Mouse (Mus musculus) inflammation-experienced regulatory T-cells, adult 6 months (primary cell): ENCODE data around the gene Ggact. TPM values are rescaled to one million over a fixed set of nuclear protein-coding genes. Genes with fewer than 3 reads are reported as not detected.

Experiments used
- ATAC-seq: one replicate; pipeline ENCODE4 v1.8.0; 2017
- polyA plus RNA-seq, 3 experiments: library from polyadenylated mRNA; unstranded; fragments of 100-300 nt; shearing (Covaris generic); gene quantifications; one replicate each; pipeline ENCODE4 v1.2.1; 2017

Gene Ggact
- polyA plus RNA-seq, 3 experiments from 2014 or later, result 16.8 to 36.1 (median 27.9) TPM

DNA sequence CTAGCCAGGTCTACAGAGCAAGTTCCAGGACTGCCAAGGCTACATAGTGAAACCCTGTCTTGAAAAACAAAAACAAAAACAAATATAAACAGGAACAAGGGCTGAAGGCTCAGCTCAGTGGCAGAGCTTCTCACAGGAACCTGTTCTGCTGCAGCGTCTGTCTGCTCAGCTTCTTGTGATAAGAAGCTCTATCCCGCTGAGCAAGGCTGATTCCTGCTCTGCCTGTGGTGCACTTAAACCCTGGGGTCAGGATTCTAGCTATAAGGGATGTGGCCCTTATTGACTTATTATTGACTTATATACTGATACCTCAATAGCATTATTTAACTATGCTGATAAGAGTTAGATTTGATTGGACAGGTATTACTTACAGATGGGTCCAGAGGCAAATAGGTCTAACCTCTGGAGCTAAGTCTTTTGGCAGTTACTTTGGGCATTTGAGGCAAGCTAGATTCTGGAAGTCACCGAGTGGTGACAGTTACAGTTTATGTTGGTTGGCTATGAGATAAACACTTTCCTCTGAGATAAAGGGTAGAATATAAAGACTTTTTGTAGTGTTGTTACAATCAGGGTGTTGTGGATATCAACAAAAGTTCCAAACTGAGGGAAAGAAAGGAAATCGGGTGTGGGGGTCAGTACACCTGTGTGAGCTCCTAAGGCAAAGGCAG is 48.0 kb downstream of the Ggact start:
- no peak for ATAC-seq

DNA sequence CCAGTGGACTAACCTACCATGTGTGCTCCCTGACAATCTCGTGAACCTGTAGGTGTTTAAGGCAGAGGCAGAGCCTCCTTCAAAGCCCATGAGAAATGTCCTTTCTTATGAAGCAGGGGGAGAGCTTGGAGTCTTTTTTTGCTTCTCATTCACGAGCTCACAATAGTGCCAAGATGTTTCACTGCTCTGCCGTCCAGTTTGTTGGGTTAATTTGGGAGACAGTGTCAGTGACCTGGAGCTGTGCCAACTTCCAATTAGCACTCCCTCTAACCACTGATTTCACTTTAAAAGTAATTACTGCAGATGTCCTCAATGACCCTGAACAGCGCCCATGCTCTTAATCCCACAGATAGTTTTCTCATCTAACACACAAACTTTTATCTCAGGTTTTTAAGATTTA is 50.9 kb downstream of the Ggact start:
- ATAC-seq, result no peak

DNA sequence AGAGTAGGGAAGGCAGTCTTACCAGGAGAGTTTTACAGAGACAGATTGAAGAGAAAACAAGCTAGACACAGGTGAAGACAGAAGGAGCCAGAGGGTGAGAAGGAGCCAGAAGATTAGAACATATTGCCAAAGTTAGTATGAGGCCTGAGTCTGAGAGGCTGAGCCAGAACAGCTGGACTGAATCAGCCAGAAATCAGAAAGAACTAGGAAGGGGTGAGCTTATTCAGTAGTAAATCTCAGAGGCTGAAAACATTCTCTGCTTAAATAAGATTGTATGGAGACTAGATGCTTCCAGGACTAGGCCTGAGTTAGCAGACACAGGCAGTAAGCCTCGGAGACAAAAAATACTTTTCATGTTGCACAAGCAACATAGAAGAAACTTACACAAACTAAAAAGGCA is 53.8 kb downstream of the Ggact start:
- ATAC-seq, result no peak

DNA sequence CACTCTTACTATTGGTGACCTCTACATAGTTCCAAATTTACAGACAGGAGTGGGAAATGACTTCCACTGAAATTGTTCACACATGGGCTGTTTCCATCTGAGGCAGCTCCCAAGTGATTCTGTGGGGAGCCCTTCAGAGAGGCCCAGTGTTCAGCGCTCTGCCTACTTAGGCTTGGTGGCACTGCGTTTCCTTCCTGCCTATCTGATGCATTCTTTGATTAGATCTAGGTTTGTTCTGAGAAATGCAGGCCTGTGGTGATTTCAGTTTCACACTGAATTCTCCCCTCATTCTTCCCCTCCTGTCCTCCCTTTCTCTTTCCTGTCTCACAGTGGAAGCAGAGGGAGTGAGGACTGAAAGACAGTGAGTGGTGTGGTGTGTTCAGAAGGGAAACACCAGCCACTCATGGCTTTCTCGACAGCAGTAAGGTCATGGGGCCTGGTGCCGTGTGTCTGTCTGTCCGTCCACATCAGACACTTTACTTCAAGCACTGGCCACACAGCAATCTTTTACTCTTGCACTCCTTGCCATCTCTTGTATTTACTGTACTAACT is 61.0 kb downstream of the Ggact start:
- ATAC-seq, result peak; percentile 89

DNA sequence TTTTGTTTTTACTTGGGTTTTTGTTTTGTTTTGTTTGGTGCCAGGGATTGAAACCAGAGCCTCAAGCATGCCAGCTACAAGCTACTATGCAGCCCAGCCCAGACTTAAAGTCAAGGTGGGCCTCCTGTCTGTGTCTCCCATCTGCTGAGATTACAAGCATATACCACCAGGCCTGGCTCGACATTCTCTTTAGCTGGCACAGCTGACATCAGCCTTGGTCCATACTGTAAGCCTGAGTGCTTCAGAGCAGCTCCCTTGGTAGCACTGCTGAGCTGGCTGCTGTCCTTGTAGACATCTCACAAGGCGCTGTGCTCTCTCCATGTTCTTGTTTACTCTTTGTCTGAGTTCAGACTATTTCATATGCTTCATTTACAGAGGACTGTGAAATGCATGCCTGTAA is 76.5 kb downstream of the Ggact start:
- ATAC-seq, result no peak

DNA sequence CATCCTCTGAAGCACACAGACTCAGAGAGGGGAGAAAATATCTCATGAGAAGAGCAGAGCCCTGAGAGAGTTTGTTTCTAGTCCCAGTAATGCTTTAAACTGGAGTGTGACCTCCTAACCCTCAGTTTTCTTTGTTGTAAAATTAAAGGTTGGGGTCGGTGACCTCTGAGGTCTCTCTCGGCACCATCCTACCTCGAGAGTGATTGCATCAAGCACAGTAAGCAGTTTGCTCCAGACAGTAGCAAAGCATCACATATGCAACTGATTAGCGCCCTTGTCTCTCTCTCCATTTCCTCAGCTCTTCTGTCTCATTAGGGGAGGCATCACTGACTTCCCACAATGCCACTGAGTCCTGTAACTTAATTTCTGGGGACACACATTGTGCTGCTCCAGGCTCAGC is 77.3 kb downstream of the Ggact start:
- no peak for ATAC-seq

DNA sequence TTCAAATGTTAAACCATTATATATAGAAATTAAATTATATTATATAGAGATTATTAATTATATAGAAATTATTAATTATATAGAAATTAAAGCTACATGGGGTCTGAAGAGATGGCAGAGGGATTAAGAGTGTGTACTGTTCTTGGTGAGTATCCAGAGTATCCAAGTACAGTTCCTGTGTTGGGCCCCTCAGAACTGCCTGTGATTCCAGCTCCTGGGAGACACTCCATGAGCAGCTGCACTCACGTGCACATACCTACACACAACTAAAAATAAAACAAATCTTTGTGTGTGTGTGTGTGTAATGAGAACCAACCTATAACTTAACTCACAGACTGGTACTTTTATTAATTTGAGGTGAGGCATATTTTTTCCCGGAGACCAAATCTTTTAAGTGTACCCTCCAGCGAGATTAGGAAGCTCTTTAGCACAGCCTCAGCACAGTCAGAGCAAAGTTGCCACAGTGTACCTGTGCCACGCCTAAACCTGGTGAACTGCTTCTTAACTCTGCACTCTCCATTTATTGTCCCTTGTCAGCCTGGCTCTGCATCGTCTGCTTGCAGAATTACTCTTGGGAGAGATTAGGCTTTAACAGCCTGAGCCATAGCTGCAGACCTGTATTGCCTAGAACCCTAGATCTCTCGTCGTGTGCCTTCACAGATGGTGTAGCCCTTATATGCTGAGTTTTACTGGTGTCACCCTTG is 77.9 kb downstream of the Ggact start:
- no peak for ATAC-seq

DNA sequence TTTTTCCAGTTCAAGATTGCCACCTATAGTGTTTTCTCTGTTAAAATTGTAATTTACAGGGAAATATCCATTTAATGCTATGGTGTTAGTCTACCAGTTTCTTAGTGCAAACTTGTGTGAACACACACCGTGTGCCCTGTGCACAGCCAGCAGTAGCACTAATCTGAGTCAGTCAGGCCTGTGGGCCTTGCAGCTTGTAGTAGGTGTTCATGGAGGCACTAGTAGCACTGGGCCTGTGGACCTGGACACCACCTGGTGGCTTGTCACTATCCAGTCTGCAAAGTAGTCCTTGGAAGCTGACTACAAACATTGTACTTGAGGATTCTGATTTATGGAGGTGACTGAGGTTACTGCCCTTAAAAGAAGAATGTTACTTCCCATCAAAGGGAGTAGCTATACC is 78.8 kb downstream of the Ggact start:
- ATAC-seq, result no peak

DNA sequence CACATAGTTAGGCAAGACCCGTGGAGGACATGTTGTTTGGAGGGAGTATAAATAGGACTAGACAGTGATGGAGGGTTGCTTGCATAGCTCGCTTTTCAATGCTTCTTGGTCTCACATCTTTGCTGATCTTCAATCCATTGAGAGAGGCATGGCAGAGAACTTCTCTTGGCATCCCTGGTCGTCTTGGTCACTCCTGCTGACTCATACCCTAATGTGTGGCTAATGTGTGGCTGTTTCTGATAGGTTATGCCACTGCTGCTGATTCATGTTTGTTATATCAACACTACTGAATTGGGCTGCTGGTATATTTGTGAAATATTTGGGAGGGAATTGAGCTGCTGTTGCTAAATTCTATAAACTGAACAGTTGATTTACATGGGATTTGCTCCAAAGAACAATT is 79.9 kb downstream of the Ggact start:
- ATAC-seq, result no peak

DNA sequence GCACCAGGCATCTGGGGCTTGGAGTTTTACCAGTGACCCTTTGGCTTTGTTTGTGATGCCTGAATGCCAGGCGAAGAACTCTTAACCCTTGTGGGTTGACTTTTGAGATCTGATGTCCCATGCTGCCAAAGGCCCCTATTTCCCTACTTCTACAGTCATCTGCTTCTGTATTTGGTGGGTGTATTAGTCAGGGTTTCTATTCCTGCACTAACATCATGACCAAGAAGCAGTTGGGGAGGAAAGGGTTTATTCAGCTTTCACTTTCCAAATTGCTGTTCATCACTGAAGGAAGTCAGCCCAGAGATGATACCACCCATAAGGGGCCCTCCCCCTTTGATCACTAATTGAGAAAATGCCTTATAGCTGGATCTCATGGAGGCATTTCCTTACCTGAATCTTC is 83.1 kb downstream of the Ggact start:
- peak; percentile 84 for ATAC-seq

DNA sequence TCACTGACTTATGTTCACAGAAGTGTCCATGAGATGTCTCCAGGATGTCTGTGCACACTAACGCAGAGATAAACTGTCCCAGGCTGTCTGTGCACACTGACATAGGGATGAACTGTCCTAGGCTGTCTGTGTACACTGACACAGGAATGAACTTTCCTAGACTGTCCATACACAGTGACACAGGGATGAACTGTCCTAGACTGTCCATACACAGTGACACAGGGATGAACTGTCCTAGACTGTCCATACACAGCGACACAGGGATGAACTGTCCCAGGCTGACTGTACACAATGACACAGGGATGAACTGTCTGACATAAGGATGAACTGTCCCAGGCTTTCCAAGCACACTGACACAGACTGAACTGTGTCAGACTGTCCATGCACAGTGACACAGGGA is 88.1 kb downstream of the Ggact start:
- no peak for ATAC-seq

DNA sequence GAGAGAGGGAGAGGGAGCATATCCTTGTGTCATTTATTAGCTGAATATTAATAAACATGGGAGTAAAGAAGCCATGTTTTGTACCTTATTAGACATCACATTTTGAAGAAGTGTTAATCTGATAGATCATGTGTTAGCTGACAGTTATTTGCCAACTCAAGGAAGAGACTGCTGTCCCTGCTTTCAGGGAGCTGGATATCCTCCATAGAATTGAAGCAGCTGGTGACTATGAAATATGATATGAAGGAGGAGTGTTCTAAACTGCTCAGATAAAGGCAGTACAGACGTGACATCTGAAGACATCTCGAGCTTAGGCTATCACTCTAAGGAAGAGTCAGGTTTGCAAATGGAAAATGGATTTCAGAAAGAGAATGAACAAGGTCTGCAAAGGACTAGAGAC is 89.8 kb downstream of the Ggact start:
- ATAC-seq, result no peak

DNA sequence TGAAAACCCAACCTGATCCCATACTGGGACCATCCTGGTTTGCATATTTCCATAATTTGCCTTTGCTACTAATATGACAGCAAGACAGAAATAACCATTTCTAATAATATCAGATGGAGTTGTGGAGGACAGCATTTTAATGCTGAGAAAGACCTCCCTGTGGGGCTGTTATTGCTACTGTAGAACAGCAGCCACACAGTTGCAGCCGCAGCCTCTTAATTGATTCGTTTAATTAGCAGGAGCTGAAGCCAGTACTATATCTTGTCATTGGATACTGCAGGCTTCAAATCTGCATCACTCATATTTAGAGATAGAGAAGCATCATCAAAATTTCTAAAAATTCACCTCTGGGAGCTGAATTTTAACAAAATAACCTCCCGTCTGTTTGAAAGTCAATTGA is 92.6 kb downstream of the Ggact start:
- ATAC-seq, result no peak

DNA sequence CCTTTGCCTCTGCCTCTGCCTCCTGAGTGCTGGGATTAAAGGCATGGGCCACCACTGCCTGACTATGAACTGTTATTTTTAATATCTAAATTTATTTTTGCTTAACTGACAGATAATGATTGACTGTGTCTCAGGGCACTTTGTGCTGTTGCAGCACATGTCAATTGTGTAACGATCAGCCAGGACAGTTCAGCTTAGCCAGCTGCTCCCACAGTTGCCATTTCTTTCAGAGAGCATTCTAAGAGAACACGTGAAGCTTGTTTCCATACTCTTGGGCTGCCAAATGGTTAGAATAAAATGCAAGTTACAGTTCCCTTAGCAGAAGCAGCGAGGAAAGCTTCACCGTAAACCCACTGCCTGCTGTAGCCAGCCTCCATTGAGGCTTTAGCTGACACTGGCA is 113.3 kb downstream of the Ggact start:
- ATAC-seq, result no peak

DNA sequence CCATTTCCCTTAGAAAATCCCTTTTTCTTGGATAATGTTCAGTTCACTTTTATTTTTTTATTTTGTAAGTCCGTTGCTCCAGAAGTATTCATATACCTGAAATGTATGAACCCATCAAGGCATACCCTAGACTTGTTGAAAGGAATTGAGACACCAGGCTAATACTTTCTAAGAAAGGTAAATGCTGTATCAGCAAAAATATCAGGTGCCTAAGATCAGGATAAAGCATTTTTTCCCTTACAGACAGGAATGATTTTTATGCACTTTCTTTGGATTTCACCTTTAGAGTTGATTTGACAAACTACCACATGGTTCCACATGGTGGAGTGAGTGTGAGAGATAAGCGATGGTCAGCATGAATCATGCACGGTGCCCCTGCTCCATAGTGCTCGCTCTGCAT is 120.2 kb downstream of the Ggact start:
- ATAC-seq, result no peak

DNA sequence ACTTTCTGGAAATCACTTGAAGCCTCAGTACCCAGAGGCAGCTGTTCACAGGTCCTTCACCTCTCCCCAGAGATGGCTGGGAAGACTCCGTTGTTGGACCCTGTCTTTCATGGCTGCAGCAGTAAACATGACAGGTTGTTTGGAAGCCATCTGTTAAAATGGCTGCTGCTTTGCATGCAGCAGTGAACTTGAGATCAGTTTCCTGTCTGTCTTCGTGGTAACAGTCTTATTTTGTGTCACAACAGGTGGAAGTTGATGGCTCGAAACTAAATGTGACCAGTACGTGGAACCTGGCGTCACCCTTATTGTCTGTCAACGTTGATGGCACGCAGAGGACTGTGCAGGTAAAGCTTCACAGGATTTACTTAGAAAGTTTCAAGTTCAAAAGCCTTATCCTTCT is 123.4 kb downstream of the Ggact start:
- no peak for ATAC-seq

DNA sequence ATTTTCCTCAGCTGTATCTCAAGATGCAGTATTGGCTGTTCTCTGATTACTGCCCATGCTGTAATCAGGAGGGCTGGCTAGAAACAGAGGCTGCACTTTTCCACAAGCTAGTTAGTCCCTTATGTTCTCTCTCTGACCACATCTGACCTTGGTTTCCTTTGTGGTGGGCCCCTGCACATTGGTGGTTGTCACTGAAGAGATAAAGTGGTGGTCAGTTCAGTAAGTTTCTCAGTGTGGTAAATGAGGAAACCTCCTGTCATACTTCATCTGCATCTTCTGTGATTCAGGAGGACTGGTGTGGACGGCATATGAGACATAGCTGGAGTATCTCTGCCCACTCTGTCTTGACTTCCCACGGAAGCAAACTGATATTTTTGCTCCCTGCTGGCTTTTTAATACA is 125.4 kb downstream of the Ggact start:
- ATAC-seq, result no peak

DNA sequence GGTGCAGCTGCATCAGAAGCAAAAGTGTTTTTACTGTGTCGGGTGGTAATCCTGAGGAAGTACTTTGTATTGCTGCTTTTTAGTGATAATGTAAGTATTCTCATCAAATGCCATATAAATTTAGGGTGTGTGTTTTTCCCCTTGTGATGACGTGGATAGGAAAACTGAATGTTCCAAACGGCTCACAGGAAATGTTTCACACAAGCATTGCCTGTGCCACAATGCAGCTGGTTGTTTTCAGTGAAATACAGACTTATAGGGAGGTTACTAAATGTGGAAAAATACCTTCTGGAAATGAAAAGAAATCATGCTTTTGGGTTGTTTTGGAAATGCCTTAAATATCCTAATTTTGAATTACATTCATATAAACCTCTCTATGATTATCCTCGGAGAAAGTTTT is 128.9 kb downstream of the Ggact start:
- no peak for ATAC-seq

DNA sequence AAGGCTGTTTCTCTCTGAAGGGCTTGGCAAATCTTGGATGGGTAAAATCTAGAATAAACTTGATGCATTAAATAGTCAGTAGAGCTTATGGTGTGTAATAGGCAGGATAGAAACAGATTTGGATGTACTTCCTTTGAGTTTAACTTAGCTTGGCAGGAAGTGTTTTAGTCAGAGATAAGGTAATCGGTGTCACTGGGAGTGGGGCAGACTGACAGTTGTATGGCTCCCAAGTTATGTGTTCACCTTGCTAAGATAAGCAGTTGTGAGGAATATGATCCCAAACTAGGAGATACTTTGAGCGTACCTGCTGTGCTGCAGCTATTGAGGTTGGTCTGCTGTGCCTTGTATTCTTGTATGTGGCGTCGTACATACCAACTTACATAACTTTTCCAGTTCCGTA is 147.1 kb downstream of the Ggact start:
- ATAC-seq, result no peak

Other genes with a start within 250 kb of the Ggact start
- gene Tmtc4, start 70.3 kb upstream of the Ggact start, polyA plus RNA-seq, result 10 to 100 TPM in 2 of 3 experiments, 1 to 10 TPM in 1; 9.1 to 24.4 (median 21.4) TPM